Mouse (Mus musculus) gastrocnemius, postnatal 4 days (tissue): ENCODE measurements around the gene Zfp985. TPM values are rescaled to one million over a fixed set of nuclear protein-coding genes. Genes with fewer than 3 reads are reported as not detected.
"Not testable (repeated sequence)": the region's sequence is repeated elsewhere in the genome, so short reads cannot be mapped to it uniquely, and the experiment has no call there.

Experiments
- DNase-seq, 2 experiments: peaks; one replicate each; pipeline ENCODE4 v3.0.0; 2021 to 2022; ENCODE audit warnings: low spot score in 2 of 2, mixed read lengths in 2 of 2
- long read RNA-seq, 2 experiments: library from polyadenylated mRNA; stranded (forward); transcript quantifications; one replicate each; pipeline ENCODE4 v2.0.0; 2021
- total RNA-seq, 2 experiments: library from RNA; stranded (reverse); gene quantifications; 2 replicates each; pipeline ENCODE4 v1.2.3; 2021

Zfp985 gene
- total RNA-seq = under 1 TPM in 1 of 2 experiments, not detected in 1; 0.13 TPM
- long read RNA-seq, experiment 1 = 0 reads
- long read RNA-seq, experiment 2 = 0 reads

DNA sequence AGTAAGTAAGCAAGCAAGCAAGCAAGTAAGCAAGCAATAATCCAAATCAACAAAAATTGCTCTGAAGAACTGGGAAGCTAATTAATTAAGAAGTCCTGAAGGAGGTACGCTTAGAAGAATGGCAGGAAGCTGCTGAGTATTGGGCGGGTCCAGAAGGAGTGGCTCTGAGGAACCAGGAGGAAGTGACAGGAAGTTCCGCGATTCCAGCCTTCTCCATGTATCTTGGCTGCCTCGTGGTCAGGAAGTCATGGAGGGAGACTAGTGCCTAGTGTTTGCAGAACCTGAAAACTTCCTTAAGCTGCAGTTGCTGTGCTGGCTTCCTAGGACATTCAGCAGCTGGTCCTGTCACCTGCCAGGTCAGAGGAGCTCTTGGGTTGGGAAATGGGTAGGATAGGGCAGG is at the start of gene Zfp985:
Gene Zfp985, plus strand, starts transcription at position 207 of the 400 bp plus-strand sequence.
- DNase-seq = not testable (repeated sequence)

DNA sequence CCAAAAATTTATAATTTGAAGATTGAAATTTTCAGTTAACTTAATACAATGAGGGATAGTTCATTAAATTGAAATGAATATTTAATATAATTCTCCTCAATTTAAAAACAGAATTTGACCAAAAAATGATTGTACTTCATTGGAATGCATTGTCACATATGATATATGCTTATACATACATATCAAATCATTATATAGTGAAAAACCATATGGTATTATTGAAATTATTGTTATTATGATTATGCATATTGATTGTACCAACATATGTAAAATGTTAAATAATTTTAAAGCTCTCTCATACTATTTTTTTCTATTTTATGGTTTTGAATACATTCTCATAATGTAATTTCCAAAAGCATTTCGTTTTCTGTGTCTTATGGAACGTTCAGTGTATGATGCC is 43.9 kb upstream of the Zfp985 start:
- DNase-seq = no peak

DNA sequence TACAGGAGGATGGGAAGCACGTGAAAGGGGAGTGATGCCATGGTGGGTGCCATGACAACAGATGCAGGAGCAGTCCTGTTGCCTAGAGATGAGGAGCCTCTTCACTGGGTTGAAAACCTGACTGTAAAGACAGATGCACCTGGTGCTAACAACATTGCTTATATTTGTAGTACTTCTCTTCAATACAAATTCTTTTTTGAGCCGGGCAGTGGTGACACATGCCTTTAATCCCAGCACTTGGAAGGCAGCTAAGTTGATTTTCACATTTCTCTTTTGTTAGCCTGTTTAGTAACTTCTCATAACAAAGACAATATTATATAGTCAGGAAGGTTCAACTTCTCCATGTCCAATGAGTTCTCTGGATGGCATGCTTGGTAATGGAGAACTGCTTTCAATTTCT is 34.1 kb upstream of the Zfp985 start:
- no peak for DNase-seq

DNA sequence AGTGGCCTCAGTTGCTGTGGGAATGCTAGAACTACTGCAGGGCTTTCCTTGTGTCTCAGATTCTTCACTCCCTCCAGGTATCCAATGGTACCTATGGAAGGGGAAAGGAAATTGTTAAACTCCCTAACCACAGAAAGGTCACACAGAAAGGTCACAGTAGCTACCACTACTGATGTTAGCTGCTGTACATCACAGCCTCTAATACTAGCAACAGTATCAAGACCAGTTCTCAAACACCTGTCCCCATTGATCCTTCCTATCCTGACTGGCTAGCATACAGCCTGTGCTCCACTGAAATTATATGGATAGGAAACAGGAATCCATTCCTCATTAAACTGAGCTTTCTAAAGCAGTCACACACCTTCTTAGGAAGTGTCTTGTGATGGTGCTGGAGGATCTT is 33.0 kb upstream of the Zfp985 start:
- DNase-seq = no peak

DNA sequence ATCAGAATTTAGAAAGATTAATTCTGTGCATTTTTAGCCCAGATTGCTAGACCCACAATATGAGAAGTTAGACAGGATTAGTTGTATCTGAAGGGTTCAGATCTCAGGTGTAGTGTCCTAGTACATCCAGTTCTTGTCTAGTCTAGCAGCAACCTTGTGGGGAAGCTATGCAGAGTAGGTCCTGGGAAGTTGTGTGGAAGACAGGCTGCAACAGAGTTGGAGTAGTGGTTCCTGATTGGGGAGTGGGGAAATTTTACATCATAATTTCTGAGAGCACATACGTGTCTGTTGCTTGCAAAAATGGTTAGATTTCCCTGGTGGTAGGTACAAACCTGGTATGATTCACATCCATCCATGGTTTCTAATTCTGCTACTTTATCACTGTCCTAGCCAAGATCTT is 28.0 kb upstream of the Zfp985 start:
- DNase-seq = no peak

DNA sequence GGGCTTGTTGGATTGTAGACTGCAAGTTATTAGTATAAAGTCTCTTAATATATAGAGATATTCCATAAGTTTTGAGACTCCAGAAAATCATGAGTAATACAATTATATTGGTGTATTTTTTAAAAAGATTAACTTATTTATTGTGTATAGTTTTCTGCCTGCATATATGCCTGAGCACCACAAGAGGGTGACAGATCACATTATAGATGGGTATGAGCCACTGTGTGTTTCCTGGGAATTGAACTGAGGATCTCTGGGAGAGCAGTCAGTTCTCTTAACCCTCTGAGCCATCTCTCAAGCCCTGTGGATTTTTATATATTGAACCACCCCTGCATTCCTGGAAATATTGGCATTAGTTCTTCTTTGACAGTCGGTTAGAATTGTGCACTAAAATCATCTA is 22.7 kb upstream of the Zfp985 start:
- DNase-seq = no peak

DNA sequence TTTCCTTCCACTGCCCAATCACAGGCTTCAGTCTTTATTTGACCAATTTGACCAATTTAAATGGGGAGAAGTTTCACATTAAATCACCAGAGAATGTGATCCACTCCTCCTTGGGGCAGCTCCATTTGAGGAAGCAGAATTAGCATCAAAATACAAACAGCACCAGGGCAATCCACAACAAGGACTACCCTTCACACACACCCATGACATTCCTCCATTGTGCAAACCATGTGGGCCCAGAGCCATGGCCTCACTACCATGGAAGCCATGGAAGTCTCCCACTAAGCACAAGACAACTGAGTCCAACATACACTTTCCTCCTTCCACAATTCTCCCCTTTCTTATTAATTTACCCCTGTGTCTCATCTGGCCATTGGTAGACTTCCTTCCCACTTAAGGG is 17.2 kb upstream of the Zfp985 start:
- not testable (repeated sequence) for DNase-seq

DNA sequence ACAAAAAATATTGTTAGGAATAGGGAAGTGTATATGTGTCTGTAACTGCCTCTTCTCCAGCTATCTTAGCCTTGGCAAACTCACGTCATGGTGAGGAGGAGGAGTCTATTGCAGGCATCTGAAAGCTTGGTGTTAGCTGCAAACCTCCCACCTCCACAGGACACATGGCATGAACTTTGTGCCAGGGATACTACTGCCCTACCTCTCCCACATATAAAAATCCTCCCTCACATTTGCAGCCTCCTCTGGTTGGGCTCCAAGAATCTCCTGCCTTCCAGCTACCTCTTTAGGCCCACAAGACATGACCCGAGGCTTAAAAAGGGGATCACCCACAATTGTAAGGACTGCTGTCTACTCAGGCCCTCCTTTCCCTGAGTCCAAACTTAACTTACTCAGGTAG is 15.4 kb upstream of the Zfp985 start:
- DNase-seq = no peak

DNA sequence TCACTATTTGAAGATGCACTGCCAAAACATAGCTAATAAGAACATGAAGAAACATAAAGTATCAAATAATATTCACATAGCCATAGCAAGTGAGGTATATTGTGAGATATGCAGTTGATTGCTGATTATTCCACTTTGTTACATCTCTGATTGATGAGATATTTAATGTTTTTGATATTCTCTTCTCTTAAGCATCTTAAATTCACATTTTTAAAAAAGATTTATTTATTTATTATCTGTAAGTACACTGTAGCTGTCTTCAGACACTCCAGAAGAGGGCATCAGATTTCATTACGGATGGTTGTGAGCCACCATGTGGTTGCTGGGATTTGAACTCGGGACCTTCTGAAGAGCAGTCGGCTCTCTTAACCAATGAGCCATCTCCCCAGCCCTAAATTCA is 13.2 kb upstream of the Zfp985 start, which contains the start of gene Gm16503:
Gene Gm16503, plus strand, starts transcription at position 301 of the 400 bp plus-strand sequence.
- DNase-seq = not testable (repeated sequence)

DNA sequence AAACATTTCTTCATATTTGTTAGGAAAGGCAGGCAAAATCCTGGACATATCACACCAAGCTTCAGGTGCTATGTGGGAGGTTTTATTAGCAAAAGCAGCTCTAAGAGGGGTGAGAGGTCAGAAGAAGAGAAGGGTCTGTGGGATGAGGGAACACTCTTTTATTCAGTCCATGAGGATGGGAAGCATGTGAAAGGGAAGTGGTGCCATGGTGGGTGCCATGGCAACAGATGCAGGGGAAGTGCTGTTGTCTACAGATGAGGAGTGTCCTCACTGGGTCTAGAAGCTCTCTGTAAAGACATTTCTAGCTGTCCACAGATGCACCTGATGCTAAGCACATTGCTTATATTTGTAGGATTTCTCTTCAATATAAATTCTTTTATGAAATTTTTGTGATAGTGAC is 12.0 kb upstream of the Zfp985 start:
- no peak for DNase-seq

DNA sequence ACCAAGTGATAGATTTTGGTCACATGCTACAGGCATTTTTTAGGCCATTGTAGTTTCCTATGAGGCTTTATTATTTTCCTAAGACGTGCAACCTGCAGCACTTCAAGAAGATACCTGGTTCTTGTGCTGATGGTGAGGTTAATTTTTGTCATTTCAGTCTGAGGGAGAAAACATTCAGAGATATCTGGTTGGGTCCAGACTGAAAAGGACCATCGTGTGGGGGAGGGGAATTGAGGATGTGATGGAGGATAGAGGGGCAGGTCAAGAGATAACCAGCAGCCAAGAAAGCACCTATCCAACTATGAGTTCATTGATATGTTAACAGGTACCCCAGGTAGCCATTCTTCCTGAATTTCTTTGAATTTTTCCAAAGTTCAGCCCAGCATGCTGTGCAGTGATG is 1.3 kb downstream of the Zfp985 start:
- DNase-seq = not testable (repeated sequence)

DNA sequence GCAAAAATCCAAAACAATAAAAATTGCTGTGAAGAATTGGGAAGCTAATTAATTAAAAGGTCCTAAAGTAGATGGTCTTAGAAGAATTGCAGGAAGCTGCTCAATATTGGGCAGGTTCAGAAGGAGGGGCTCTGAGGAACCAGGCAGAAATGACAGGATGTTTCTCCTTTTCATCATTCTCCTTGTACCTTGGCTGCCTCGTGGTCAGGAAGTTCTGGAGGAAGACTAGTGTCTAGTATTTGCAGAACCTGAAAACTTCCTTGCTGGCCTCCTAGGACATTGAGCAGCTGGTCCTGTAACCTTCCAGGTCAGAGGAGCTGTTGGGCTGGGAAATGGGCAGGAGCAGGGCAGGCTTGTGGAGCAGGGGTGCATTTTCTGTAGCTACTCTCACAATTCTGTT is 3.8 kb downstream of the Zfp985 start:
- not testable (repeated sequence) for DNase-seq

DNA sequence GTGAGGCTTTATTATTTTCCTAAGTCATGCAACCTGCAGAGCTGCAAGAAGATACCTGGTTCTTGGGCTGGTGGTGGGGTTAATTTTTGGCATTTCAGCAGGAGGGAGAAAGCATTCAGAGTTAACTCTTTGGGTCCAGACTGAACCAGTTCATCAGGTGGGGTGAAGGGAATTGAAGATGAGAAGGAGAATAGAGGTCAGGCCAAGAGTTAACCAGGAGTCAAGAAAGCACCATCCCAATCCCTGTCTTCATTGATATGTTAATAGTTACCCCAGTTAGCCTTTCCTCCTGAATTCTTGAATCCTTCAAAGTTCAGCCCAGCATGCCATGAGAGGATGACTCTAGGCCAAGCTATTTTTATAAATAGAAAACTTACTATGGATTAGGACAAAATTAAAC is 4.9 kb downstream of the Zfp985 start:
- not testable (repeated sequence) for DNase-seq

DNA sequence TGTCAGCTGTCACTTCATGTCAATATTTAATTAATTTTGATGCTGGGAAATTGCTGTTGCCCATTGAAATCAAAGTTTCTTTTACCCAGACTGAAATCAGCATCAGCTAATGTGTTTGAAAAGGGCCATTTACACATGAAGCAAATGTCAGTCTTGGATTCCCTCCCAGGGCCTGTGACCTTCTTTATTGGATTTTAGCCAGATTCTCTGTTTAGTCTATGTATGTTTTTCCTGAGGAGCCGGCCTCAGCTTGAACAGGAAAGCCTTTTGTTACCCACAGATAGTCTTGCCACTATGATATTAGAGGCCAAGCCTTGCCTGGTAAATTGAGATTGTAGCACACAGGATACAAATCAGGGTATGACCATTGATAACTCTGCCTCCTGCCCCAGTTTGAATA is 6.0 kb downstream of the Zfp985 start:
- not testable (repeated sequence) for DNase-seq

DNA sequence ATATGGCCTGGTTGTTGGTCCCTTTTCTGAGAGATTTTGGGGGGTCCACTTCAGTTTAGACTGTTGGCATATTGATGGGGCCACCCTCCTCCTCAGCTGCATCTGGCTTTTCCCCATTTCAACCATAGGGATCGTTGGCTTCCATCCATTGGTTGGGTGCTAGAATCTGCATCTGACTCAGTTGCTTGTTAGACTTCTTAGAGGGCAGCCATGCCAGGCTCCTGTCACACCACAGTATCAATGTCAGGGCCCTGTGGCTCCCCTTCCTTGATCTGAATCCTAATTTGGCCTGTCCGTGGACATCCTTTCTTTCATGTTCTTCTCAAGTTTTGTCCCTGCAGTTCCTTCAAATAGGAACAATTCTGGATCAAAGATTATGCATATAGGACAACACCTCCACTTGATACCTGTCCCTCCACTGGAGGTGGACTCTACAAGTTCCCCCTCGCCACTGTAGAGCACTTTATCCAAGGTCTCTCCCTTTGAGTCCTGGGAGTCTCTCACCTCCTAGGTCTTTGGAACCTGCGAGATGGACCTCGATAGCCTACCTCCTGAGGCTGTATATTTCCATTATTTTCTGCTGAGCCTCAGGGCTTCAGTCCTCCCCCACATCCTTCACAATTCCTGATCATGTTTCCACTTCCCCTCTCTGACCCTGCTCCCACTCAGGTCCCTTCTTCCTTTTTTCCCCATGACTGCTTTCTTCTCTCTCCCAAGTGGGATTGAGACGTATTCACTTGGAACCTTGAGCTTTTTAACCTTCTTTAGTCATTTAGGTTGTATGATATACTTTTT is 12.5 kb downstream of the Zfp985 start:
- no peak for DNase-seq

DNA sequence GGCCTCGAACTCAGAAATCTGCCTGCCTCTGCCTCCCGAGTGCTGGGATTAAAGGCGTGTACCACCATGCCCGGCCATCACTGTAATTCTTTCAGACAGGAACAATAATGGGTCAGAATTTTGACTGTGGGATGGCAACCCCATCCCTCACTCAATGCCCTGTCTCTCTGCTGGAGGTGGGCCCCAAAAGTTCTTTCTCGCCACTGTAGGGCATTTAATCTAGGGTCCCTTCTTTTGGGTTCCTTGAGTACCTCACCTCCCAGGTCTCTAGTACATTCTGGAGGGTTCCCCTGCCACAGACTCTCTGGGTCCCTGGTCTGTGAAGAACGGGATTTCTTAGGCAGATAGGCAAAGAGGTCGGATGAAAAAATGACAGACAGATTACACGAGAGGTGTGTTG is 18.1 kb downstream of the Zfp985 start:
- not testable (repeated sequence) for DNase-seq

DNA sequence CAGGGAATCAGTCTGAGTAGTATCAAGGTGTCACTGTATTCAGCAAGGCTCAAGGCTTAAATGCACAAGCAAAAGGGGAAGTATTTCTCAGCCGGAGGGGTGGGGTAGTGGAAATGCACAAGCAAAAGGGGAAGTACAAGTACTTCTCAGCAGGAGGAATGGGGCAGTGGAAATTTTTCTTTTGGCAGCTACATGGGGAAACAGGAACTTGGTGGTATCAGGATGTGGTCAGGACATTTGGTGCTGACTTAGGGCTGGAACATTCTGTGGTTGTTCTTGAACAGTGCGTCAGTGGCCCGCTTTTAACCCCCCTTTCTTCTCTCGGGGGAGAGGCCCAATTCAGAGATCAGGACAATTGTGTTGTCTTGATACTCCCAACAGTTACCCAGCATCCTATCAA is 26.3 kb downstream of the Zfp985 start:
- DNase-seq = not testable (repeated sequence)

DNA sequence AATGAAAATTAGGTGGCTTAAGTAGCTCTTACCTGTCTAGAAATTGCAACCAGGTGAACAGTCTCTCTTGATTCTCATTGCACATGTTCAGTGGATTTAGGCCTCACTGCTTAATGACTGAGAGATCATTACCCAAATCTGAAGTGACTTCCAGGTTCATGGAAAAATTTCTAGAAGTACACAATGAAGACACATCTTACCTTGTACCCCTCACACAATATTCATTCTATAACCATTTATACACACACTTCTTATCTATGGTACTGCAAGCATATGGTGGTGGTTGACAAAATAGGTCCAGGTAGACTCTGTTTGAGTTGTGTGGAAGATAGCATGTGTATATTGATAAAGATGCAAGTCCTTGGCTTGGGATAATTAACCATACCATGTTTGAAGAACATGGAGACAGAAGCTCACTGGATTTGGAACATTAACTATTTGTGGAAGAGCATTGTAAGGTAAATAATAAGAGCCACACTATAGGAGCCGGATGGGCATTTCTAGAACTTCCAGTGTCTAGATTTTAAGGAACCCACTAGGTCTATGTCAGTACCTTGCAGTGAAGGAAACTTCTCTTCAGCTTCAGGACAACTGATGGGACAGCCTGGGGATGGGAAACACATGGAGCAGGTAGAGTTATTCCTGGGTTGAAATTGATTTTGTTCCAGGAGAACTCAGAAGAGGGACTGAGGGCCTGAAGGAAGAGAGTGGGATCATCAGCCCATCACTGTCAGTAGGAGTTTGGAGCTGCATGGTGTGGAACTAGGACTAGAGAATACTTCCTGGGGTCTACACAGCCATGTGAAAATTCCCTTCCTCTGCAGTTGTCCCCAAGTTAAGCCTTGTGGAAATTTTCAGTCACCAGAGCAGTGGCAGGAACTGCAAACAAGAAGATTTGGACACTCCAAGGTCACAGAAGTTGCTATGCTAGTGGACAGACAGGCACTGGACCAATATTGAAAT is 33.7 kb downstream of the Zfp985 start:
- no peak for DNase-seq

DNA sequence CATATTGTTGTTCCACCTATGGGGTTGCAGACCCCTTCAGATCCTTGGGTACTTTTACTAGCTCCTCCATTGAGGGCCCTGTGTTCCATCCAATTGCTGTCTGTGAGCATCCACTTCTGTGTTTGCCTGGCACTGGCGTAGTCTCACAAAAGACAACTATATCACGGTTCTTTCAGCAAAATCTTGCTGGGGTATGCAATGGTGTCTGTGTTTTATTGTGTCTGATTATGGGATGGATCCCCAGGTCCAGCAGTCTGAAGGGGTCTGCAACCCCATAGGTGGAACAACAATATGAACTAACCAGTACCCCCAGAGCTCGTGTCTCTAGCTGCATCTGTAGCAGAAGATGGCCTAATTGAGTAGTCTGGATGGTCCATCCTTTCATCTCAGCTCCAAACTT is 41.6 kb downstream of the Zfp985 start:
- DNase-seq = not testable (repeated sequence)

DNA sequence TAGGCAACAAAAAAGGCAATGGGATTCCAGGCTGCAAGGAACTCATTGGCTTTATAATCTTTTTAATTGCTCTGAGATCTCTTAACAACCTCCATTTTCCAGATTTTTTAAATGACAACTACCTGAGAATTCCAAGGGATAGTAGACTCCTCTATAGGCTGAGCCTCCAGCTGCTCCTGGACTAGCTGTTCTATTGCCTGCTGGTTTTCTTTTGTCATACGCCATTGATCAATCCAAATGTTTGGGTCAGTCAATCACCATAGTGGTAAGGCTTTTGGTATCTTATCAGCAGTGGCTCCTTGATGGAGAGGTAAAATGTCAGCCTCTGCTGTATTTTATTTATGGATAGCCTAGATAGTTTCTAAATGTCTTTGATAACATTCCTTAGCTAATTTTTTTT is 44.6 kb downstream of the Zfp985 start:
- peak in 1 of 2 experiments; percentile 9 for DNase-seq

DNA sequence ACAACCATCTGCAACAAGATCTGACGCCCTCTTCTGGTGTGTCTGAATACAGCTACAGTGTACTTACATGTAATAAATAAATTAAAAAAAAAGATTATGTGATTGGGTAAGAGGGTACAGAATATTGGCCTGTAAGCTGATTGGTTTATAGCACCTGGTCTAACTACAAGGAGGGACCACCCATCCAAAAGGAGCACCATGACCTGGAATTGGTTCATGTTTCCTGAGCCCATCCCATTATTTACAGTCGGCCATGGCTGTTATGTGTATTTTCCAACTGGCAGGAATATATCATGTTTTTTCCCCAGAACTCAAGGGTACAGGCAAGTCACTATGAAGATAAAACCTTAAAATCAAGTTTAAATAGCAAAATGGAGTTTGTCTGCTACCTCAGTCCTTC is 45.8 kb downstream of the Zfp985 start:
- no peak for DNase-seq

DNA sequence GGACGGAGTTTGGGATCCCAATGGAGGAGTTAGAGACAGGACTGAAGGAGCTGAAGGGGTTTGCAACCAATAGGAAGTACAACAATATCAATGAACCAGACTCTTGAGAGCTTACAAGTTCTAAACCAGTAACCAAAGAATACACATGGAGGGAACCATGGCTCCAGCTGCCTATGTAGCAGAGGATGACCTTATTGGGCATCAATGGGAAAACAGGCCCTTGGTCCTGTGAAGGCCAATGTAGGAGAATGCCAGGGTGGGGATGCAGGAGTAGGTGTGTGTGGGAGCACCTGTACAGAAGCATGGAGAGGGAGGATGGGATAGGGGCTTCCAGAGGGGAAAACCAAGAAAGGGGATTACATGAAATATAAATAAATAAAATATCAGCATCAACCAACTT is 48.8 kb downstream of the Zfp985 start:
- DNase-seq = peak in 1 of 2 experiments; percentile 9
